Mouse (Mus musculus): Measurements from ENCODE around the gene Pknox2. TPM values are rescaled to one million over a fixed set of nuclear protein-coding genes. Genes with fewer than 3 reads are reported as not detected.

Pknox2 gene
- polyA plus RNA-seq, 1 experiment from 2014 or later: 35.3 TPM

GRCm38 (mm10) chr9:36864862-36865813 lies 282.1 kb downstream of the Pknox2 start:
- H3K9me3 ChIP-seq: no peaks in the 10 kb centered on the region
- no peak overlapping the region for H3K27ac ChIP-seq
- H3K27me3 ChIP-seq (ENCODE audit: poor library complexity, severe bottlenecking): no peaks in the 10 kb centered on the region
- peaks cover 5% of the 10 kb centered on the region; the same call in 1 of the 2 replicates for H3K4me1 ChIP-seq
- H3K4me3 ChIP-seq: no peak overlapping the region
- WGBS: 58% methylated on average over 4 of the region's 4 CpGs
- peaks cover 96% of the 10 kb centered on the region for H3K36me3 ChIP-seq (replicated peaks)
- DNase-seq (ENCODE audit: extremely low spot score, low spot score): no peak

DNA sequence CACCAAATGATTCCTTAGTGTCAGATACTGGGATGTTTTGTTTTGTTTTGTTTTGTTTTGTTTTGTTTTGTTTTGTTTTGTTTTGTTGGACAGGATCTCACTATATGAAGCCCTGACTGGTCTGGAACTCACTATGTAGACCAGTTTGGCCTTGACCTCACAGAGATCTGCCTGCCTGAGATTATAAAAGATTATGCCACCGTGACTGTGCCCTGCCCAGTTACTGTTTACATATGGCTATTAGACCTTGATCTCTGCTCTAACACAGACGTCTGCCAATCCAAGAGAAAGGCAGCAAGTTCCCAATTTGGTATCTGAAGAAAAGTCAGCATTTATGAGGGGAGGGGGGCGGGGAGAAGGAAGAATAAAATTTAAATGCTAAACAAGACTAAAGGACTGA lies 283.5 kb downstream of the Pknox2 start:
- Histone ChIP-seq H3K4me3 (no peak overlapping the region), H3K9me3 (no peaks in the 10 kb centered on the region), H3K27ac (no peak overlapping the region), H3K4me1 (peaks cover 7% of the 10 kb centered on the region), H3K36me3 (replicated peaks) (peaks cover 93% of the 10 kb centered on the region), H3K27me3 (ENCODE audit: poor library complexity, severe bottlenecking) (no peaks in the 10 kb centered on the region; the same call in 1 of the 2 replicates)
- DNase-seq (ENCODE audit: extremely low spot score, low spot score): no peak
- WGBS: 79% methylated on average over 3 of the region's 3 CpGs

DNA sequence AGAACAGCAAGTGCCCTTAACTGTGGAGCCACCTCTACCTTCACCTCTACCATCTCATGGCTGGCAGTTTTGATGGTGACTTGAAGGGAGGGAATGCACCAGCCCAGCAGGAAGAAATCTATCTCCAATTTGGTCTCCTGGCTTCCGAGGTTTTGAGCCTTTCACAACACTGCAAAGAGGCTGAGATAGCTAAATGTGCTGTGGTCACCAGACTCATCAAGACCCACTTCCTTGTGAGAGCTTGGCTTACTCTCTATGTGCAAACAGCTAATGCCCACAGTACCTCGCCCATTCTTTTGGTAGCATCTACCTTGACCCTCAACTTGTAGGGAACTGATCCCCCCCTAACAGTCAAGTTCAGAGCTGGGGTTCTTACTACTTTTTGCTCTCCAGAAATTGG lies 284.6 kb downstream of the Pknox2 start:
- Histone ChIP-seq H3K9me3 (no peaks in the 10 kb centered on the region), H3K4me1 (peaks cover 15% of the 10 kb centered on the region), H3K4me3 (no peak overlapping the region), H3K27me3 (ENCODE audit: poor library complexity, severe bottlenecking) (no peaks in the 10 kb centered on the region; the same call in 1 of the 2 replicates), H3K27ac (no peak overlapping the region), H3K36me3 (replicated peaks) (peaks cover 82% of the 10 kb centered on the region)
- 88% methylated on average over 2 of the region's 2 CpGs for WGBS
- no peak for DNase-seq (ENCODE audit: extremely low spot score, low spot score)

DNA sequence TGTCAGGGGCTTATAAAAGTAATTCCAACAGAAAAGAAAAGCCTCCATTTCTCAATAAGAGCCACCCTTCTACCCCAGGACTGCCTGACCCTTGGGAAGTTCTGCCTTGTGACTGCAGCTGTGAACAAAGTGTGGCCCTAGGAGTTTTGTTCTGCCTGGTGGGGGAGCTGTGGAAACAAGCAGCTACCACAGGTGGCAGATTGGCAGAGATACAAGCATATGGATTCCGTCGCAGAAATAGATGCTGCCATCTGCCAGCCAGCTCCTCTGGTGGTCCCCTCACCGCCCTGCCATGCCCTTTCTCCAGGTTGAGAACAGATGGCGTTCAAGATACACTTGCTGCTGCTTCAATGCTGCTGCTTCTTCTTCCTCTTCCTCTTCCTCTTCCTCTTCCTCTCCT lies 288.5 kb downstream of the Pknox2 start:
- Histone ChIP-seq H3K27ac (no peak overlapping the region), H3K27me3 (ENCODE audit: poor library complexity, severe bottlenecking) (peaks cover 6% of the 10 kb centered on the region; the same call in 1 of the 2 replicates), H3K4me3 (no peak overlapping the region), H3K9me3 (no peaks in the 10 kb centered on the region), H3K4me1 (peaks cover 18% of the 10 kb centered on the region), H3K36me3 (replicated peaks) (peaks cover 74% of the 10 kb centered on the region)
- WGBS: 40% methylated on average over 4 of the region's 4 CpGs
- no peak for DNase-seq (ENCODE audit: extremely low spot score, low spot score)

- H3K4me1 ChIP-seq: peaks cover 18% of the 10 kb centered on the region
- peaks cover 6% of the 10 kb centered on the region; the same call in 1 of the 2 replicates for H3K27me3 ChIP-seq (ENCODE audit: poor library complexity, severe bottlenecking)
- H3K9me3 ChIP-seq: no peaks in the 10 kb centered on the region
- H3K27ac ChIP-seq: 0 out of 2 replicates have a peak overlapping the region, but pooled peaks have one; percentile 21
- H3K36me3 ChIP-seq (replicated peaks): peaks cover 66% of the 10 kb centered on the region
- DNase-seq (ENCODE audit: extremely low spot score, low spot score): peak; percentile 27
- no peak overlapping the region for H3K4me3 ChIP-seq
- 9% methylated on average over 8 of the region's 8 CpGs for WGBS
Observed at GRCm38 (mm10) chr9:36857476-36858117, 289.6 kb downstream of the Pknox2 start.

GRCm38 (mm10) chr9:36856351-36856750 lies 290.9 kb downstream of the Pknox2 start:
- Histone ChIP-seq H3K27ac (no peak overlapping the region), H3K36me3 (replicated peaks) (peaks cover 66% of the 10 kb centered on the region), H3K27me3 (ENCODE audit: poor library complexity, severe bottlenecking) (peaks cover 6% of the 10 kb centered on the region; the same call in 1 of the 2 replicates), H3K4me3 (no peak overlapping the region), H3K9me3 (no peaks in the 10 kb centered on the region), H3K4me1 (peaks cover 18% of the 10 kb centered on the region)
- DNase-seq (ENCODE audit: extremely low spot score, low spot score): no peak
- 69% methylated on average over 2 of the region's 2 CpGs for WGBS

DNA sequence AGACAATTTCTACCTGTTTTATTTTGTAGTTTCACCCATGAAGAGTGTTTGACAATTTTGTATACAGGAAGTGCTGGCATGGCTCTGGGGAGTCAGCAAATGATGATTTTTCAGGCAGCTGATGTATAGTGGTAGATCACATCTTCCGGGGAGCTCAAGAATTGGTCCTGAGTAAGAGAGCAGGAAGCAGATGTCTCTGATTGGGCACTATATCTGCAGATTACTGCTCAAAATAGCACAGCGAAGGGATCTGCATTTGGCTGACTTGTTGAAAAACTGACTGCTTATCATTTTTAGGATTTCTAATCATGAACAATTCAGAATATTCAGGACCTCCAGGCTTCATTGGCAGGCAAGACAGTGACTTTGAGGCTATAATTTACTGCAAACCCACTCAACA lies 295.0 kb downstream of the Pknox2 start:
- peaks cover 4% of the 10 kb centered on the region for H3K4me1 ChIP-seq
- peaks cover 83% of the 10 kb centered on the region for H3K36me3 ChIP-seq (replicated peaks)
- 99% methylated on average over 2 of the region's 2 CpGs for WGBS
- no peaks in the 10 kb centered on the region for H3K9me3 ChIP-seq
- H3K27me3 ChIP-seq (ENCODE audit: poor library complexity, severe bottlenecking): 0 out of 2 replicates have a peak, but pooled peaks cover 6% of the 10 kb centered on the region
- H3K27ac ChIP-seq: no peak overlapping the region
- H3K4me3 ChIP-seq: no peak overlapping the region
- no peak for DNase-seq (ENCODE audit: extremely low spot score, low spot score)

DNA sequence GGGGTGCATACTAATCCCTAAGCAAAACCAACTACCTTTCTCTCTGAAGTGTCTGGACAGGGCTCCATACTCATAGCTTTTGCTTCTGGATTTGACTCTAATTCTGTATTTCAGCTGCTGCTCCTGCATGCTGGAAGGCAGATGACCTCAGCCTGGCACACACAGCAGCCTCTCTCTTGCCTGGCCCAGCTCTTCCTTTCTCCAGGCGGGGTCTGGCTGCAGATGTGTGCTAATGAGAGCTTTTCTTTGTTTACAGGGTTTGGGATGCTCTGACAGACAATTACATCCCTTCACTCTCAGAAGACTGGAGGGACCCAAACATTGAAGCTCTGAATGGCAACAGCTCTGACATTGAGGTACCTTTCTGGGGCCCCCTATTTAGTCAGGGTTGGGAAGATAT lies 297.1 kb downstream of the Pknox2 start:
- 0 out of 2 replicates have a peak, but pooled peaks cover 3% of the 10 kb centered on the region for H3K4me1 ChIP-seq
- no peak for DNase-seq (ENCODE audit: extremely low spot score, low spot score)
- no peak overlapping the region for H3K27ac ChIP-seq
- no peaks in the 10 kb centered on the region for H3K9me3 ChIP-seq
- 59% methylated on average over 1 of the region's 1 CpGs for WGBS
- no peak overlapping the region for H3K4me3 ChIP-seq
- 0 out of 2 replicates have a peak, but pooled peaks cover 1% of the 10 kb centered on the region for H3K27me3 ChIP-seq (ENCODE audit: poor library complexity, severe bottlenecking)
- H3K36me3 ChIP-seq (replicated peaks): peaks cover 84% of the 10 kb centered on the region

DNA sequence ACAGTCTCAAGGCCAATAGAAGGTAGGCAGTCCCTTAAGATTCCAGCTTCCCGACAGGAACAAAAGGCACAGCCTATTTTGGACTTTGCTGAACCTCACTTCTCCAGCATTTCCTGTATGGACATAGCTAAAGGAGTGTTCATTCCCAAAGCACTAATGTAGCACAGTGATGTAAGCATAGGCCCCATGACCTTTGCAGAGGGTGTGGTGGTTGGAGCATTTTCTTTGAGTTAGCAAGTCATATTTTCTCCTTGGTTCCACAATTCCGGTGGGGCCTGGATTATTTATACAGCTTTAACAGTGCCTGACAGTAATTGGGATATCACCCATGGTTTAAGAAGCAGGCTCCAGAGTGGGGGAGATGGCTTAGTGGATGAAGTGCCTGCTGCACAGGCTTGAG lies 298.5 kb downstream of the Pknox2 start:
- Histone ChIP-seq H3K27ac (no peak overlapping the region), H3K4me1 (0 out of 2 replicates have a peak, but pooled peaks cover 3% of the 10 kb centered on the region), H3K27me3 (ENCODE audit: poor library complexity, severe bottlenecking) (no peaks in the 10 kb centered on the region), H3K4me3 (no peak overlapping the region), H3K36me3 (replicated peaks) (peaks cover 90% of the 10 kb centered on the region), H3K9me3 (no peaks in the 10 kb centered on the region)
- no peak for DNase-seq (ENCODE audit: extremely low spot score, low spot score)
- WGBS: 86% methylated on average over 2 of the region's 2 CpGs

GRCm38 (mm10) chr9:36846346-36846745 lies 300.9 kb downstream of the Pknox2 start:
- 0 out of 2 replicates have a peak, but pooled peaks cover 3% of the 10 kb centered on the region for H3K4me1 ChIP-seq
- 25% methylated on average over 4 of the region's 4 CpGs for WGBS
- H3K9me3 ChIP-seq: no peaks in the 10 kb centered on the region
- no peak overlapping the region for H3K4me3 ChIP-seq
- peaks cover 85% of the 10 kb centered on the region for H3K36me3 ChIP-seq (replicated peaks)
- H3K27me3 ChIP-seq (ENCODE audit: poor library complexity, severe bottlenecking): no peaks in the 10 kb centered on the region
- no peak overlapping the region for H3K27ac ChIP-seq
- DNase-seq (ENCODE audit: extremely low spot score, low spot score): no peak
